Mouse (Mus musculus) activated CD4-positive, CD25-positive, alpha-beta regulatory T cell, adult 9 weeks (primary cell): ENCODE data around the gene Meig1. TPM values are rescaled to one million over a fixed set of nuclear protein-coding genes. Genes with fewer than 3 reads are reported as not detected.

Source experiments
- polyA plus RNA-seq: library from polyadenylated mRNA; unstranded; fragments of 100-300 nt; shearing (Covaris generic); gene quantifications from one replicate; pipeline ENCODE4 v1.2.1, GENCODE M21; 2017

The Meig1 gene
- not detected for polyA plus RNA-seq

GRCm38 (mm10) chr2:3422548-3422947 is at the start of gene Meig1:
Gene Meig1 (minus strand): TSS chr2:3422648.

DNA sequence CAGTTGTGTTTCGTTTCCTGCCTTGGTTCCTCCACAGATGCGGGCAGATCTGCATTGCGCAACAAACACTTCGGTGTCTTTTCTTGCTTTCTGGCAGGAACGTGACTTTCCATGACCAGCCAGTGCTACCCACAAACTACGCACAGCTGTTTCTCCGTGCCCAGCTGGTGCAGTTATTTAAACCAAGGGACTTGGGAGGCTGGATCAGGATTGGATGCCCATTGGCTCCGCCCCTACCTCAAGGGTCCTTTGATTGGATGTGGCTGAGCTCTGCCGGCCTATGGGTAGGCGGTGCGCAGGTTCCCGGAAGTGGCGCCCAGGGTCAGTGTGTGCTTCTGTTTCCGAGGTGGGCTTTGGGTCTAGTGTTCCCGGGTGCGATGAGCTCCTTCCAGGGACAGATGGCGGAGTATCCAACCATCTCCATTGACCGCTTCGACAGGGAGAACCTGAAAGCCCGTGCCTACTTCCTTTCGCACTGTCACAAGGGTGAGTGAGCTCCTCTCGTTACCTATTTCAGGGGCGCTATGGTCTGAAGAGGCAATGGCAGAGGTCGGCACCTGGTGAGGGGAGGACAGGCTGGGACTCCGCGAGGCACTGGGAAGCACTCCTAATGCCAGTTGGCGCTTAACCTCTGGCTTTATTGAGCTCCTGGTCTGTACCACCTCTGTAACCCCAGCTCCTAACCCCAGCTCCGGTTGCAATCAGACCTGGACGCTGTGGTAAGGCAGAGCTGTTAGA is 1.6 kb upstream of the Meig1 start, which contains the start of gene Dclre1c:
Gene Dclre1c, plus strand, starts transcription at position 291 of the 738 bp plus-strand sequence.

DNA sequence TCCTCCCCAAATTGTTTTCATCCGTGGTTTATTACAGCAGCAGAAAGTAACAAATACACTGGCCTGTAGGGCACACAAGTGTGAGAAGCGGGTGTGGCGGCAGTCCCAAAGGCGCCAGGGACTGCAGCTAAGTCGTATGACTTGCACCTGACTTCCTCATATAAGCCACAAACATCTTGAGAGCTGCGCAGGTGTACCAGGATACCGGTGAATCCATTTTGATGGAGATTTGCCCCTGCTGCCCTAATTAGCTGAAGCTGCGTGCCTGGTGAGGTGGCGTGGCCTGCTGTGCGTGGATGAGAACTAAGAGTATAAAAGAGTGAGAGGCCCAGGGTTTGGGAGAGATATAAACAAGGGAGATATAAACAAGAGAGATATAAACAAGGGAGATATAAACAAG is 25.3 kb downstream of the Meig1 start, which contains the start of gene Olah:
Gene Olah, minus strand, starts transcription at position 101 of the 400 bp plus-strand sequence.

Other genes with a start within 250 kb of the Meig1 start
- 13.9 TPM for gene Nmt2, start 138.4 kb downstream of the Meig1 start, polyA plus RNA-seq
- 17.7 TPM for gene Rpp38, start 90.0 kb downstream of the Meig1 start, polyA plus RNA-seq
- gene Acbd7, start 86.5 kb downstream of the Meig1 start, polyA plus RNA-seq, result not detected
- not detected for gene Olah, start 25.4 kb downstream of the Meig1 start, polyA plus RNA-seq
- 27.6 TPM for gene Dclre1c, start 1.5 kb upstream of the Meig1 start, polyA plus RNA-seq
- 0.50 TPM for gene Suv39h2, start 52.4 kb upstream of the Meig1 start, polyA plus RNA-seq
- gene Gm45902, start 90.1 kb upstream of the Meig1 start, polyA plus RNA-seq, result 6.8 TPM
- 124 TPM for gene Hspa14, start 90.2 kb upstream of the Meig1 start, polyA plus RNA-seq
- gene Cdnf, start 90.4 kb upstream of the Meig1 start, polyA plus RNA-seq, result 0.35 TPM
- 476 TPM for gene Fam107b, start 147.8 kb upstream of the Meig1 start, polyA plus RNA-seq